Comparison of ENCODE assay signal across 10 mouse cellular contexts in genomic region chr11:7160637-7161101, GRCm38 (mm10). TPM values are rescaled to one million over a fixed set of nuclear protein-coding genes. Genes with fewer than 3 reads are reported as not detected.
DNase-seq lines count a peak whose midpoint lies in the region; ATAC-seq and TF ChIP-seq lines count a peak whose summit lies in the region.
"Had no signal": no experiment of that assay in that cellular context is flagged by ENCODE, and none has a peak within 500 bp of the region (broad histone marks: within the 10 kb centered on the region; RNA-seq: fewer than 3 reads in every experiment).

No protein-coding gene starts in this region.

- peaks cover 16% of the 10 kb centered on the region for H3K4me1 ChIP-seq in kidney, postnatal 0 days (replicated peaks; ENCODE audit: insufficient read depth, low read length)
- H3K4me1 ChIP-seq in forebrain, embryonic 12.5 days = peaks cover 16% of the 10 kb centered on the region
- H3K4me1 ChIP-seq in thymus, adult 2 months (replicated peaks; ENCODE audit: control insufficient read depth, insufficient read depth, low read length) = peaks cover 17% of the 10 kb centered on the region

- no peaks in the 10 kb centered on the region for H3K36me3 ChIP-seq in kidney, postnatal 0 days (ENCODE audit: insufficient read depth, low read length)
- H3K36me3 ChIP-seq in forebrain, embryonic 12.5 days (replicated peaks) = no peaks in the 10 kb centered on the region
- H3K36me3 ChIP-seq in thymus, adult 2 months (ENCODE audit: control insufficient read depth, insufficient read depth, low read length) = no peaks in the 10 kb centered on the region

- ATAC-seq in kidney, postnatal 0 days (replicated peaks; ENCODE audit: low FRiP score, low read depth) = peak; percentile 58
- peak; percentile 15; the same call in 1 of the 2 replicates for ATAC-seq in forebrain, embryonic 12.5 days (ENCODE audit: low FRiP score)
- no peak for ATAC-seq in erythroblast, adult 5-6 weeks (replicated peaks; ENCODE audit: low FRiP score, poor library complexity, severe bottlenecking)

- no peak overlapping the region for H3K9ac ChIP-seq in kidney, postnatal 0 days (ENCODE audit: low read depth, low read length)
- H3K9ac ChIP-seq in forebrain, embryonic 12.5 days = no peak overlapping the region

- intact Hi-C loops in gastrocnemius, postnatal 14 days (cut with DNase I; ENCODE audit: low total_unique reads) = no loop called here

- 44% methylated on average over 4 of the region's 4 CpGs for WGBS in kidney, postnatal 0 days
- 26% methylated on average over 4 of the region's 4 CpGs for whole genome bisulfite sequencing in forebrain, embryonic 12.5 days
- 54% methylated on average over 4 of the region's 4 CpGs for WGBS in thymus, adult 2 months

- H3K9me3 ChIP-seq in kidney, postnatal 0 days (replicated peaks; ENCODE audit: low read length) = no peaks in the 10 kb centered on the region
- H3K9me3 ChIP-seq in forebrain, embryonic 12.5 days = no peaks in the 10 kb centered on the region

- no peak overlapping the region for H3K4me3 ChIP-seq in kidney, postnatal 0 days (replicated peaks; ENCODE audit: low read depth, low read length)
- no peak overlapping the region for H3K4me3 ChIP-seq in forebrain, embryonic 12.5 days (replicated peaks)
- H3K4me3 ChIP-seq in thymus, adult 2 months (ENCODE audit: control insufficient read depth, insufficient read depth, low read length) = no peak overlapping the region

- H3K4me2 ChIP-seq in kidney, postnatal 0 days (ENCODE audit: low read length) = no peak overlapping the region
- H3K4me2 ChIP-seq in forebrain, embryonic 12.5 days = no peak overlapping the region

- peak overlapping the region; percentile 68 for H3K27ac ChIP-seq in kidney, postnatal 0 days
- H3K27ac ChIP-seq in forebrain, embryonic 12.5 days = 0 out of 2 replicates have a peak overlapping the region, but pooled peaks have one; percentile 46
- H3K27ac ChIP-seq in thymus, adult 2 months (ENCODE audit: control insufficient read depth, insufficient read depth, low read length) = peak overlapping the region; percentile 87

- no peaks in the 10 kb centered on the region for H3K27me3 ChIP-seq in kidney, postnatal 0 days (ENCODE audit: insufficient read depth, low read length)
- H3K27me3 ChIP-seq in forebrain, embryonic 12.5 days = no peaks in the 10 kb centered on the region
- no peaks in the 10 kb centered on the region for H3K27me3 ChIP-seq in thymus, adult 2 months (ENCODE audit: control insufficient read depth, insufficient read depth, low read length)

- no peak for TF ChIP-seq CTCF in kidney, postnatal 0 days (IDR thresholded peaks at IDR 0.05; ENCODE audit: low read depth)
- TF ChIP-seq CTCF in thymus, adult 2 months (IDR thresholded peaks at IDR 0.05; ENCODE audit: borderline replicate concordance, control insufficient read depth, extremely low read depth, insufficient read depth, low read length, poor library complexity) = no peak

- DNase-seq in kidney, postnatal 0 days (ENCODE audit: low spot score) = peak; percentile 90
- DNase-seq in kidney, adult 9 months = no peak
- peak; percentile 30 for DNase-seq in liver
- peak; percentile 55 for DNase-seq in thymus, adult 2 months
- DNase-seq in gastrocnemius, postnatal 14 days = no peak
- no peak for DNase-seq in spleen, adult 12 weeks (ENCODE audit: low spot score)

- TF ChIP-seq POLR2A in thymus, adult 2 months (IDR thresholded peaks at IDR 0.05; ENCODE audit: control insufficient read depth, extremely low read depth, insufficient read depth, low read length, poor library complexity) = no peak

RNA-seq across cellular contexts. Expression of gene Gm11985, which starts 27.7 kb away (rescaled TPM):
- not detected in 2 replicates for polyA plus RNA-seq in kidney, postnatal 0 days (2015; fragmentation: Nextera tagmentation; extraction: Ambion mirVana)
- not detected in 2 replicates for polyA plus RNA-seq in forebrain, embryonic 12.5 days (2016; fragmentation: Nextera tagmentation; extraction: Ambion mirVana)
- not detected in 2 replicates for polyA plus RNA-seq in thymus, adult 2 months (2012; rRNA removed)
- not detected for total RNA-seq in gastrocnemius, postnatal 14 days (2021)
- not detected in 2 replicates for total RNA-seq in erythroblast, adult 5-6 weeks (2015; ENCODE audit: low replicate concordance)
- total RNA-seq in erythroblast, adult 5-6 weeks (2017; ENCODE audit: low replicate concordance) = not detected in 2 replicates
- total RNA-seq: left cerebral cortex, postnatal 36 days had no signal
- polyA plus RNA-seq: small intestine, adult 2 months had no signal

RNA-seq across cellular contexts. Expression of gene Igfbp1, which starts 36.9 kb away (rescaled TPM):
- 11.8 and 15.3 TPM in 2 replicates for polyA plus RNA-seq in kidney, postnatal 0 days (2015; fragmentation: Nextera tagmentation; extraction: Ambion mirVana)
- polyA plus RNA-seq in forebrain, embryonic 12.5 days (2016; fragmentation: Nextera tagmentation; extraction: Ambion mirVana) = not detected in 2 replicates
- 0.30 and 0.37 TPM in 2 replicates for polyA plus RNA-seq in thymus, adult 2 months (2012; rRNA removed)
- not detected for total RNA-seq in gastrocnemius, postnatal 14 days (2021)
- total RNA-seq in erythroblast, adult 5-6 weeks (2015; ENCODE audit: low replicate concordance) = not detected in 2 replicates
- total RNA-seq in erythroblast, adult 5-6 weeks (2017; ENCODE audit: low replicate concordance) = not detected in 2 replicates
- total RNA-seq: left cerebral cortex, postnatal 36 days had no signal

RNA-seq across cellular contexts. Expression of gene Igfbp3, which starts 53.1 kb away (rescaled TPM):
- 217 and 221 TPM in 2 replicates for polyA plus RNA-seq in kidney, postnatal 0 days (2015; fragmentation: Nextera tagmentation; extraction: Ambion mirVana)
- polyA plus RNA-seq in forebrain, embryonic 12.5 days (2016; fragmentation: Nextera tagmentation; extraction: Ambion mirVana) = 14.2 and 14.7 TPM in 2 replicates
- polyA plus RNA-seq in thymus, adult 2 months (2012; rRNA removed) = 11.9 and 12.1 TPM in 2 replicates
- total RNA-seq in gastrocnemius, postnatal 14 days (2021) = 10 to 100 TPM; 58.5 to 67.5 TPM
- total RNA-seq in erythroblast, adult 5-6 weeks (2015; ENCODE audit: low replicate concordance) = 0.42 TPM in 1 of 2 replicates, not detected in the other
- total RNA-seq in erythroblast, adult 5-6 weeks (2017; ENCODE audit: low replicate concordance) = not detected in 2 replicates

Comparison
In these comparisons a context has a peak if more than half of its experiments do, and no peak if none do; other contexts are left out.
1. DNase-seq: peak in kidney, postnatal 0 days (single experiment), liver (single experiment) and thymus, adult 2 months (single experiment); none in kidney, adult 9 months (single experiment), gastrocnemius, postnatal 14 days (single experiment) and spleen, adult 12 weeks (single experiment).
2. RNA of gene Igfbp3, which starts 53.1 kb away (polyA plus RNA-seq): 217 to 221 TPM in kidney, postnatal 0 days; 14.2 to 14.7 TPM in forebrain, embryonic 12.5 days and 11.9 to 12.1 TPM in thymus, adult 2 months; every median in the first group is over 10 times any median in the second.
3. Peak in every context shown above with its lines, with median percentiles within 50 percentile points of each other: H3K27ac ChIP-seq.